Mouse (Mus musculus): ENCODE measurements at regions not wholly inside any gene's neighbourhood (a gene's known extent, or its start where the extent isn't known, plus 50 kb on each side); places are given as distances from the start of the nearest gene placed in this dataset.

- Histone ChIP-seq H3K27ac (no peak overlapping the region), H3K36me3 (ENCODE audit: insufficient read depth, low read length) (no peaks in the 10 kb centered on the region), H3K9me3 (ENCODE audit: low read length) (no peaks in the 10 kb centered on the region), H3K9ac (replicated peaks; ENCODE audit: low read length) (no peak overlapping the region), H3K4me3 (ENCODE audit: low read length) (no peak overlapping the region), H3K27me3 (ENCODE audit: insufficient read depth, low read length) (no peaks in the 10 kb centered on the region), H3K4me1 (ENCODE audit: insufficient read depth, low read length) (no peaks in the 10 kb centered on the region), H3K4me2 (ENCODE audit: low read depth, low read length) (no peak overlapping the region)
- TF ChIP-seq CTCF (IDR thresholded peaks at IDR 0.05; ENCODE audit: low read depth), result no peak
- 72% methylated on average over 5 of the region's 5 CpGs for WGBS
- DNase-seq (ENCODE audit: low spot score) (no peak), ATAC-seq (no peak)
These were observed 170.8 kb upstream of the A530016L24Rik start for GRCm38 (mm10) chr12:112318461-112318860.

- Histone ChIP-seq H3K4me2 (ENCODE audit: low read depth, low read length) (no peak overlapping the region), H3K9me3 (ENCODE audit: low read length) (no peaks in the 10 kb centered on the region), H3K4me1 (ENCODE audit: insufficient read depth, low read length) (no peaks in the 10 kb centered on the region), H3K27me3 (ENCODE audit: insufficient read depth, low read length) (no peaks in the 10 kb centered on the region), H3K36me3 (ENCODE audit: insufficient read depth, low read length) (no peaks in the 10 kb centered on the region), H3K27ac (no peak overlapping the region), H3K9ac (replicated peaks; ENCODE audit: low read length) (no peak overlapping the region), H3K4me3 (ENCODE audit: low read length) (no peak overlapping the region)
- no peak for TF ChIP-seq CTCF (IDR thresholded peaks at IDR 0.05; ENCODE audit: low read depth)
- ATAC-seq (no peak), DNase-seq (ENCODE audit: low spot score) (no peak)
- 76% methylated on average over 2 of the region's 2 CpGs for WGBS
These were observed 167.1 kb upstream of the A530016L24Rik start for GRCm38 (mm10) chr12:112322196-112322595.

- H3K9ac ChIP-seq (replicated peaks; ENCODE audit: low read length), result no peak overlapping the region
These were observed 161.8 kb upstream of the A530016L24Rik start for GRCm38 (mm10) chr12:112327411-112327810.

GRCm38 (mm10) chr12:112328809-112329575, 160.3 kb upstream of the A530016L24Rik start:
- DNase-seq (ENCODE audit: low spot score), result no peak
- WGBS, result 26% methylated on average over 8 of the region's 8 CpGs
- Histone ChIP-seq H3K9ac (replicated peaks; ENCODE audit: low read length) (no peak overlapping the region), H3K4me2 (ENCODE audit: low read depth, low read length) (0 out of 2 replicates have a peak overlapping the region, but pooled peaks have one; percentile 27), H3K27ac (peak overlapping the region; percentile 85; the same call in 1 of the 2 replicates), H3K4me3 (ENCODE audit: low read length) (no peak overlapping the region), H3K36me3 (ENCODE audit: insufficient read depth, low read length) (no peaks in the 10 kb centered on the region), H3K27me3 (ENCODE audit: insufficient read depth, low read length) (no peaks in the 10 kb centered on the region), H3K9me3 (ENCODE audit: low read length) (no peaks in the 10 kb centered on the region), H3K4me1 (ENCODE audit: insufficient read depth, low read length) (peaks cover 23% of the 10 kb centered on the region)
- no peak for TF ChIP-seq CTCF (IDR thresholded peaks at IDR 0.05; ENCODE audit: low read depth)
- ATAC-seq, result no peak

More at GRCm38 (mm10) chr12:112327411-112327810, 161.8 kb upstream of the A530016L24Rik start:
- H3K27ac ChIP-seq, result no peak overlapping the region
- H3K36me3 ChIP-seq (ENCODE audit: insufficient read depth, low read length), result no peaks in the 10 kb centered on the region
- WGBS, result 82% methylated on average over 8 of the region's 8 CpGs
- H3K9me3 ChIP-seq (ENCODE audit: low read length), result no peaks in the 10 kb centered on the region
- H3K4me2 ChIP-seq (ENCODE audit: low read depth, low read length), result no peak overlapping the region
- no peaks in the 10 kb centered on the region for H3K27me3 ChIP-seq (ENCODE audit: insufficient read depth, low read length)
- no peak overlapping the region for H3K4me3 ChIP-seq (ENCODE audit: low read length)
- no peak for TF ChIP-seq CTCF (IDR thresholded peaks at IDR 0.05; ENCODE audit: low read depth)
- ATAC-seq (no peak), DNase-seq (ENCODE audit: low spot score) (no peak)
- H3K4me1 ChIP-seq (ENCODE audit: insufficient read depth, low read length), result peaks cover 14% of the 10 kb centered on the region

GRCm38 (mm10) chr12:112329701-112330301, 159.4 kb upstream of the A530016L24Rik start:
- H3K4me2 ChIP-seq (ENCODE audit: low read depth, low read length), result peak overlapping the region; percentile 27
- H3K27ac ChIP-seq, result peak overlapping the region; percentile 85
- 8% methylated on average over 18 of the region's 18 CpGs for WGBS
- H3K9me3 ChIP-seq (ENCODE audit: low read length), result no peaks in the 10 kb centered on the region
- H3K36me3 ChIP-seq (ENCODE audit: insufficient read depth, low read length), result no peaks in the 10 kb centered on the region
- peaks cover 29% of the 10 kb centered on the region for H3K4me1 ChIP-seq (ENCODE audit: insufficient read depth, low read length)
- peak; percentile 88 for DNase-seq (ENCODE audit: low spot score)
- no peak for TF ChIP-seq CTCF (IDR thresholded peaks at IDR 0.05; ENCODE audit: low read depth)
- peak; percentile 78 for ATAC-seq
- H3K27me3 ChIP-seq (ENCODE audit: insufficient read depth, low read length), result no peaks in the 10 kb centered on the region
- H3K4me3 ChIP-seq (ENCODE audit: low read length), result no peak overlapping the region
- H3K9ac ChIP-seq (replicated peaks; ENCODE audit: low read length), result peak overlapping the region; percentile 40; the same call in 1 of the 2 replicates

- Histone ChIP-seq H3K36me3 (ENCODE audit: insufficient read depth, low read length) (no peaks in the 10 kb centered on the region), H3K27ac (peak overlapping the region; percentile 85; the same call in 1 of the 2 replicates), H3K9me3 (ENCODE audit: low read length) (no peaks in the 10 kb centered on the region), H3K4me2 (ENCODE audit: low read depth, low read length) (no peak overlapping the region), H3K27me3 (ENCODE audit: insufficient read depth, low read length) (no peaks in the 10 kb centered on the region), H3K9ac (replicated peaks; ENCODE audit: low read length) (no peak overlapping the region), H3K4me3 (ENCODE audit: low read length) (no peak overlapping the region), H3K4me1 (ENCODE audit: insufficient read depth, low read length) (peaks cover 29% of the 10 kb centered on the region)
- DNase-seq (ENCODE audit: low spot score) (no peak), ATAC-seq (no peak)
- WGBS, result 55% methylated on average over 5 of the region's 5 CpGs
- no peak for TF ChIP-seq CTCF (IDR thresholded peaks at IDR 0.05; ENCODE audit: low read depth)
These were observed 158.7 kb upstream of the A530016L24Rik start for GRCm38 (mm10) chr12:112330557-112330956.

- H3K27ac ChIP-seq, result no peak overlapping the region
These were observed 158.2 kb upstream of the A530016L24Rik start for GRCm38 (mm10) chr12:112331061-112331460.

More at GRCm38 (mm10) chr12:112331061-112331460, 158.2 kb upstream of the A530016L24Rik start:
- no peak for TF ChIP-seq CTCF (IDR thresholded peaks at IDR 0.05; ENCODE audit: low read depth)
- ATAC-seq, result no peak
- Histone ChIP-seq H3K9me3 (ENCODE audit: low read length) (no peaks in the 10 kb centered on the region), H3K36me3 (ENCODE audit: insufficient read depth, low read length) (no peaks in the 10 kb centered on the region), H3K4me3 (ENCODE audit: low read length) (no peak overlapping the region), H3K4me2 (ENCODE audit: low read depth, low read length) (no peak overlapping the region), H3K9ac (replicated peaks; ENCODE audit: low read length) (no peak overlapping the region), H3K4me1 (ENCODE audit: insufficient read depth, low read length) (peaks cover 29% of the 10 kb centered on the region), H3K27me3 (ENCODE audit: insufficient read depth, low read length) (no peaks in the 10 kb centered on the region)
- no peak for DNase-seq (ENCODE audit: low spot score)
- WGBS, result 63% methylated on average over 16 of the region's 16 CpGs
